Mouse (Mus musculus): Measurements from ENCODE around the gene Idi2. TPM values are rescaled to one million over a fixed set of nuclear protein-coding genes. Genes with fewer than 3 reads are reported as not detected.

Idi2 gene
- polyA plus RNA-seq (2012; rRNA removed), result not detected in 2 replicates

GRCm38 (mm10) chr13:8952563-8952962 is at the start of gene Idi2:
Idi2 (plus strand) TSS chr13:8952863.

GRCm38 (mm10) chr13:8948131-8948530 is 4.5 kb upstream of the Idi2 start, which contains the start of gene Gm9745:
Gm9745 (minus strand) TSS chr13:8948231.

GRCm38 (mm10) chr13:8995990-8996786 is 43.5 kb downstream of the Idi2 start, which contains the start of gene Gtpbp4:
Gtpbp4 (minus strand) TSS chr13:8996083.

Other genes starting within 250 kb of the Idi2 start
- gene Wdr37, start 81.0 kb upstream of the Idi2 start, polyA plus RNA-seq (2012; rRNA removed), result 25.4 and 30.3 TPM in 2 replicates
- gene Idi1, start 67.4 kb upstream of the Idi2 start, polyA plus RNA-seq (2012; rRNA removed), result 73.9 and 86.9 TPM in 2 replicates
- 0.08 TPM in 1 of 2 replicates, not detected in the other for gene Gm9745, start 4.6 kb upstream of the Idi2 start, polyA plus RNA-seq (2012; rRNA removed)
- gene Gtpbp4, start 43.2 kb downstream of the Idi2 start, polyA plus RNA-seq (2012; rRNA removed), result 60.2 and 84.1 TPM in 2 replicates
- gene Larp4b, start 141.0 kb downstream of the Idi2 start, polyA plus RNA-seq (2012; rRNA removed), result 29.8 and 31.8 TPM in 2 replicates